Mouse (Mus musculus) forebrain, embryonic 13.5 days (tissue): ENCODE data around the gene Tmtc1. TPM values are rescaled to one million over a fixed set of nuclear protein-coding genes. Genes with fewer than 3 reads are reported as not detected.
A peak's percentile ranks its signal among the peaks of the same experiment; 100 is the strongest.

Experiments
- ATAC-seq: fragments of 200-750 bp; cut with Nextera tagmentation; 2 replicates; pipeline ENCODE4 v1.8.0; 2017
- H3K27ac ChIP-seq: fragments of 300-500 bp; sonication (generic); 2 replicates; pipeline ENCODE4 v1.5.1; 2015; ENCODE audit warnings: inconsistent platforms, mild to moderate bottlenecking, moderate library complexity
- H3K27me3 ChIP-seq: fragments of 300-500 bp; sonication (generic); 2 replicates; pipeline ENCODE4 v1.6.1; 2015; ENCODE audit warnings: mild to moderate bottlenecking, inconsistent platforms
- H3K36me3 ChIP-seq: fragments of 300-500 bp; sonication (generic); 2 replicates; pipeline ENCODE4 v1.6.1; 2015; ENCODE audit warnings: mild to moderate bottlenecking, inconsistent platforms; ENCODE audit not compliant: poor library complexity, severe bottlenecking
- H3K4me1 ChIP-seq: fragments of 300-500 bp; sonication (generic); 2 replicates; pipeline ENCODE4 v1.6.1; 2015; ENCODE audit warnings: inconsistent platforms
- H3K4me2 ChIP-seq: fragments of 300-500 bp; sonication (generic); 2 replicates; pipeline ENCODE4 v1.6.1; 2015; ENCODE audit warnings: inconsistent platforms, mild to moderate bottlenecking, moderate library complexity
- H3K4me3 ChIP-seq: fragments of 300-500 bp; sonication (generic); 2 replicates; pipeline ENCODE4 v1.5.1; 2015; ENCODE audit warnings: mild to moderate bottlenecking, inconsistent platforms
- H3K9ac ChIP-seq: fragments of 300-500 bp; sonication (generic); 2 replicates; pipeline ENCODE4 v1.6.1; 2015; ENCODE audit warnings: mild to moderate bottlenecking, inconsistent platforms
- H3K9me3 ChIP-seq: fragments of 300-500 bp; sonication (generic); replicated peaks from 2 replicates; pipeline ENCODE4 v1.6.1; 2016; ENCODE audit warnings: inconsistent platforms
- WGBS: fragments of 180-500 bp; shearing (Covaris S2); methylation state at CpG from one replicate; pipeline ENCODE4 v1.1.7; 2015; 5-methylcytosine and 5-hydroxymethylcytosine counted together
- polyA plus RNA-seq: library from polyadenylated mRNA; unstranded; fragments of >200 nt; fragmentation: Nextera tagmentation; extraction: Ambion mirVana; gene quantifications from 2 replicates; pipeline ENCODE4 v1.2.1, GENCODE M21; 2015

The Tmtc1 gene
- polyA plus RNA-seq, 1 experiment from 2014 or later = 1.1 TPM

DNA sequence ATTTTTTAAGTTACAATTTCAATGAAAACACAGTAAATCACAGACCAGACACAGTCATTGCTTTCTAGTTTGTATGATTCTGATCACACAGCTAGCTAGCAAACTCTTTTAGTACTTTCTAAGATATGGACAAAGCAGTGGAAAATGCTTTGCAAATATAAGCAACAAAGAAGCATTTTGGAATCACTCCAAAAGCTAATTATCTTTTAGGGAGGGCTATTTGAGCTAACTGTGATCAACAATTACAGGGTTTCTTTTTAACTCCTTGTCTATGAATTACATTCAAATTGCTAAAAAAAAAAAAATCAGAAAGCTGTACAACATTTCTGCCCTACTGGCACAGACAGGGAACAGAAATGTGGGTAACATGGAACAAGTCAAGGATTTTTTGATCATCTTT is 114.2 kb downstream of the Tmtc1 start:
- Histone ChIP-seq H3K4me3 (no peak overlapping the region), H3K27ac (no peak overlapping the region), H3K9ac (no peak overlapping the region), H3K27me3 (no peaks in the 10 kb centered on the region), H3K9me3 (no peaks in the 10 kb centered on the region), H3K4me1 (peaks cover 5% of the 10 kb centered on the region; the same call in 1 of the 2 replicates), H3K36me3 (no peaks in the 10 kb centered on the region), H3K4me2 (no peak overlapping the region)
- ATAC-seq = no peak

DNA sequence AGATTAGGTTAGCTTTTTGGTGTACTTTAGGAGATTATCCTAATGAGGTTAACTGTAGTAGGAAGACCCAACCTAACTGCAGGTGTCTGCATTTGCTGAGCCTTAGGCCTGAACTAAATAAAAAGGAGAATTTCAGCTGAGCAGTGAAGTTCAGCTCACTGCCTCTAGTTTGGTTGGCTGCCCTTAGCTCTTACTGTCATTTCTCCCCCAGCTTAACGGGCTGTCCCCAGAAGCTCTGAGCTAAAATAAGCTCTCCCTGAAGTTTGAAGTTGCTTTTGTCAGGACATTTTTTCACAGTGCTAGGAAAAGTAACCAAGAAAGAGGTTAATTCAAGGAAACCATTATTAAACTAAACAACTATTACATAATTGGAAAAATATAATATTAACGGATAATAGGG is 115.3 kb downstream of the Tmtc1 start:
- Histone ChIP-seq H3K9me3 (no peaks in the 10 kb centered on the region), H3K4me3 (no peak overlapping the region), H3K9ac (no peak overlapping the region), H3K4me1 (peaks cover 5% of the 10 kb centered on the region; the same call in 1 of the 2 replicates), H3K36me3 (no peaks in the 10 kb centered on the region), H3K4me2 (no peak overlapping the region), H3K27me3 (no peaks in the 10 kb centered on the region), H3K27ac (no peak overlapping the region)
- 72% methylated on average over 2 of the region's 2 CpGs for WGBS
- no peak for ATAC-seq

DNA sequence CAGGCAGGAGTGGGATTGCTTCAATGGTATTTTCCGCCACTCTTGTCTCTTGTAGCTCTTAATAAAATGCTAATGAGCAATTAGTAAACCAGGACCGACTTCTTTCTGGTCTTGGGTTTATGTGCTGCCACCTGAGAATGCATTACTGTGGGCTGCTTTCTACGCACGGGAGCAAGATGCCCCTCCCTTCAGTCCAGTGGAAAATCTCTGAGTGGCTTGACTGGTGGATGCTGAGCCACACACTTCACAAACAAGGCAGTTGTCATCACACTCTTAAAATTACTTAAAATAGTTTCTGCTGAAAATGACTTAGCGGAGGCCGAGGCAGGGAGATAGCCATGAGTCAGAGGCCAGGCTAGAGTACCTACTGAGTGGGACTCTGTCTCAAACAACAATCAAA is 116.1 kb downstream of the Tmtc1 start:
- H3K9me3 ChIP-seq = no peaks in the 10 kb centered on the region
- H3K27me3 ChIP-seq = no peaks in the 10 kb centered on the region
- no peak overlapping the region for H3K9ac ChIP-seq
- H3K4me3 ChIP-seq = no peak overlapping the region
- H3K27ac ChIP-seq = no peak overlapping the region
- no peaks in the 10 kb centered on the region for H3K36me3 ChIP-seq
- peaks cover 5% of the 10 kb centered on the region; the same call in 1 of the 2 replicates for H3K4me1 ChIP-seq
- no peak overlapping the region for H3K4me2 ChIP-seq
- ATAC-seq = no peak
- WGBS = 53% methylated on average over 6 of the region's 6 CpGs

DNA sequence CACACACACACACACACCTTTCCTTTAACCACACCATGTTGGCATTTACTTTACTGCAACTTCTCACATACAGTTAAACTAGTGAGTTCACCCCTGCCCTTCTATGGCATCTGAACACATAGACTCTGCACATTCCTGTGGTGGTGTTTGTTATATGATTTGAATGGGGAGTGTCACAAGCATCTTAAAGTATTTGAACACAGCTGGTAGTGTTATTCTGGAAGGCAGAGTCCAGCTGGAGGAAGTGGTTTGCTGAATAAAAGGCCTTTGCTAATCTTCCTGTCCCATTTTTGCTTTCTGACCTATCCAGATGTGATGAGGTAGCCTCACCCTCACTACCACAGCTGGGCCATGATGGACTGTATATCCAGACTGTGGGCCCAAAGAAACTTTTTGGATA is 125.5 kb downstream of the Tmtc1 start:
- ATAC-seq = no peak
- no peak overlapping the region for H3K4me2 ChIP-seq
- H3K4me1 ChIP-seq = no peaks in the 10 kb centered on the region
- no peak overlapping the region for H3K27ac ChIP-seq
- no peak overlapping the region for H3K4me3 ChIP-seq
- H3K27me3 ChIP-seq = no peaks in the 10 kb centered on the region
- H3K9me3 ChIP-seq = no peaks in the 10 kb centered on the region
- no peak overlapping the region for H3K9ac ChIP-seq
- no peaks in the 10 kb centered on the region for H3K36me3 ChIP-seq

DNA sequence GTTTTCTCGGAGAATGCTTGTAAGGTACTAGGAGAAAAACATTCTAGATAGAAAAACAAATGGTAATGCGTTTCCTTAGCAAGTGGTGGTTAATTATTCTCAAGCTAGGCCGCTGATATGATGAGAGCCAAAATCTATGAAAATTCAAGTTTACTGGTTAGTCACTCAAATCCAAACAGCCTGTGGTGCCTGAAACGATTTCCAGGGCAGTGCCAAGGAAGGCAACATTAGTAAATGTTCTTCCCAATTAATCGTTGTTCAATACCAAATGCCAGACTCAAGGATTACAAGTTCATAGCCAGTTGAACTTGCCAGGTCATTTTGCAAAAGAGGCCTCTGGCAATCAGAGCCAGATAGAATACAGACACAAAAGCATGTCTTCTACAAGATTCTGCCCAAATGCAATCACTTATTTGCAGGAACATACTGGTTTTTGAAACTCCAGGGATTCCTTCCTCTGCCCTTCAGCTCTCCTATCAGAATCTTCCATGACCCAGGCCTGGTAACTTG is 128.6 kb downstream of the Tmtc1 start:
- no peak overlapping the region for H3K4me2 ChIP-seq
- 74% methylated on average over 5 of the region's 5 CpGs for WGBS
- ATAC-seq = no peak

DNA sequence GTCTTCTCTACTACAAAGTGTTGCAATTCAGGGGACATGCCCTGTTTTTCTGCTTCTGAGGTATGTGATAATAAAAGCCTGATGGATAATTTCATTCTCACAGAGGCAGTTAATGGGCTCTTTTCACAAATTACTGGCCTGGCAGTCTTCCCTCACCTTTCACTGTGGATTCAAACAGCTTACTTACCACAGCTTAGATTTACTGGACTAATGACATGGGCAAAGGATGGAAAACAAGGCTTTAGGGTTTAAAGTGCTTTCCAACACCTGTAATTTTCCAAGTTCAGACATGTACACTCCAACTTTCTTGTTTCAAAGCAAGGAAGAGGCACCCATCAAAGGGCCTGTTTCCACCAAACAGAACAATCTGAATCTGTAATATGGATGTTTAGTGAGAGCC is 129.1 kb downstream of the Tmtc1 start:
- peaks cover 8% of the 10 kb centered on the region for H3K4me1 ChIP-seq
- no peaks in the 10 kb centered on the region for H3K36me3 ChIP-seq
- ATAC-seq = no peak
- H3K4me3 ChIP-seq = no peak overlapping the region
- H3K4me2 ChIP-seq = no peak overlapping the region
- H3K27me3 ChIP-seq = no peaks in the 10 kb centered on the region
- no peaks in the 10 kb centered on the region for H3K9me3 ChIP-seq
- H3K27ac ChIP-seq = no peak overlapping the region
- no peak overlapping the region for H3K9ac ChIP-seq

More for the DNA sequence above, 128.6 kb downstream of the Tmtc1 start:
- Histone ChIP-seq H3K4me3 (no peak overlapping the region), H3K9me3 (no peaks in the 10 kb centered on the region), H3K27me3 (no peaks in the 10 kb centered on the region), H3K27ac (no peak overlapping the region), H3K9ac (no peak overlapping the region), H3K36me3 (no peaks in the 10 kb centered on the region), H3K4me1 (peaks cover 5% of the 10 kb centered on the region)

DNA sequence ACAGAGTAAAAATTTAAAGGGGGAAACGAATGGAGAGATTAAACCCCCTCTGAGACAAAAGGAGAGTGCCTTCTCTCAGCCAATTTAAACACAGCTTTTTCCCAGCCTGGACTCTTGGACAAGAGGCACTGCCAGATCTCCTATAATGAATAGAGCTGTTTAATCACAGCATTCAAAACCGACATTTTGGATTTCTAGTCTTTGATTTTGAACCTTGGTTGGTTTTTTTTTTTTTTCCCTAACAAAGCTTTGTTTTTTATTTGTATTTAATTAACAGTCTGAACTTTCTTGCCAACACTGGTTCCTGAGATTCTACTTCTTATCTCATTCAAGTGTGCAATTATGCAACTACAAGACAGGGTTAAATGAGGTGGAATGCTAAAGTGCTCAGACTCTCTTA is 133.2 kb downstream of the Tmtc1 start:
- 3% methylated on average over 2 of the region's 2 CpGs for WGBS
- H3K4me3 ChIP-seq = no peak overlapping the region
- ATAC-seq = 0 out of 2 replicates have a peak, but pooled peaks have one; percentile 24
- H3K27me3 ChIP-seq = no peaks in the 10 kb centered on the region
- H3K9me3 ChIP-seq = no peaks in the 10 kb centered on the region
- peaks cover 8% of the 10 kb centered on the region for H3K4me1 ChIP-seq
- H3K4me2 ChIP-seq = no peak overlapping the region
- no peaks in the 10 kb centered on the region for H3K36me3 ChIP-seq
- H3K27ac ChIP-seq = no peak overlapping the region
- H3K9ac ChIP-seq = no peak overlapping the region

DNA sequence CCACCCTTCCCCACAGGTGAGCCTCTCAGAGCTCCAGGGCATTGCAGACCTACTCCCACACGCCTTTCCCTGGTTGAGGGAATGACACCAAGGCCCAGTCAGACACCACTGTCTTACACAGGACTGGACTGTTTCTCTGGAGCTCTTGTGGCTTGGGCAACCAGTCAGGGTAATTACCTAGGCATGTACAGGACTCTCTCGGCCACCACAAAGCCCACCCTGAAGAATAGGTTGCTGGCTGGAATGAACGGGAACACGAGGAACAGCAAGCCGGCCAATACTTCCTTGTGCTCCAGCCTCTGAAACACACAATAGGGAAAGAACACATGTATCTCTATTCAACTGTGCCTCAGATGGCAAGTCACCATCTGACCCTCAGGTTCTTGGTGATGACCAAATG is 138.4 kb downstream of the Tmtc1 start:
- Histone ChIP-seq H3K4me2 (no peak overlapping the region), H3K4me3 (no peak overlapping the region), H3K9ac (no peak overlapping the region), H3K4me1 (peaks cover 5% of the 10 kb centered on the region), H3K9me3 (no peaks in the 10 kb centered on the region), H3K27ac (no peak overlapping the region), H3K36me3 (no peaks in the 10 kb centered on the region), H3K27me3 (no peaks in the 10 kb centered on the region)
- ATAC-seq = no peak
- 86% methylated on average over 5 of the region's 5 CpGs for WGBS

DNA sequence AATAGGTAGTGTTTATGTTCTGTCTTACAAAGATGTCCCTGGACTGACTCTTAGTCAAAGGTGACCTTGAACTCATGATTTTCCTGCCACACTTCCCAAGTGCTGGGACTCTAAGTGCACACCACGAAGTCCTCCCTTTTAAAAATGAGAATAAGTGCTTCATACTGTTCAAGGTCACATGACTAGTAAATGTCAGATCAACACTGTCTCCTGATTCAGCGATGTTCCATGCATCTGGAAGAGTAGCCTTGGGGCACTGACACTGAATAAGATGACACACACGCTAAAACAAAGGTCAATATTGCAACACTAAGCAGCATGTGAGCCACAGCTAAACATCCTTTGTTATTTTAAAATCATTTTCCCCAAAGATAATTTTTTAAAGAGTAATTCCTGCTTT is 139.0 kb downstream of the Tmtc1 start:
- no peak overlapping the region for H3K4me2 ChIP-seq
- H3K4me3 ChIP-seq = no peak overlapping the region
- no peaks in the 10 kb centered on the region for H3K36me3 ChIP-seq
- H3K27me3 ChIP-seq = no peaks in the 10 kb centered on the region
- H3K4me1 ChIP-seq = no peaks in the 10 kb centered on the region
- WGBS = 88% methylated on average over 3 of the region's 3 CpGs
- no peak overlapping the region for H3K9ac ChIP-seq
- no peak overlapping the region for H3K27ac ChIP-seq
- no peak for ATAC-seq
- H3K9me3 ChIP-seq = no peaks in the 10 kb centered on the region

DNA sequence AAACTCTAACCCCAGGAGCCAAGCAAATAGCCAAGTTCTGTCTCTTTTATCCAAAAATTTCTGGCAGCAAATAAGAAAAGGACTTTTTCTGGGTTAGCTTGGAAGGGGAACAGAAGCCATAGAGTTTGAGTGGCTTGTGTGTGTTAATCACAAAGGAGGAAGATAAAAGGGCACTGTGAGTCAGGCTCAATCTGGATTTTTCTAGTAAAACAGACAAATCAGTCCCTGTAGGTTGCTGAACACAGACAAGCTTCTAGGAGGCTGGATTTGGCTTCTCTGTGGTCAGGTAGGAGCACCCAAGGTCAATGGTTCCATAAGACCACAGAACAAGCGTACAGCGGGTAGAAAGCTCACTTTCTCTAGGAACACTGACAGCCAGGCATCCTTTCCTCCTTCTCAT is 141.9 kb downstream of the Tmtc1 start:
- no peaks in the 10 kb centered on the region for H3K4me1 ChIP-seq
- no peaks in the 10 kb centered on the region for H3K36me3 ChIP-seq
- no peak overlapping the region for H3K4me3 ChIP-seq
- WGBS = 76% methylated on average over 2 of the region's 2 CpGs
- no peaks in the 10 kb centered on the region for H3K27me3 ChIP-seq
- no peak overlapping the region for H3K9ac ChIP-seq
- no peaks in the 10 kb centered on the region for H3K9me3 ChIP-seq
- no peak for ATAC-seq
- no peak overlapping the region for H3K27ac ChIP-seq
- H3K4me2 ChIP-seq = no peak overlapping the region

DNA sequence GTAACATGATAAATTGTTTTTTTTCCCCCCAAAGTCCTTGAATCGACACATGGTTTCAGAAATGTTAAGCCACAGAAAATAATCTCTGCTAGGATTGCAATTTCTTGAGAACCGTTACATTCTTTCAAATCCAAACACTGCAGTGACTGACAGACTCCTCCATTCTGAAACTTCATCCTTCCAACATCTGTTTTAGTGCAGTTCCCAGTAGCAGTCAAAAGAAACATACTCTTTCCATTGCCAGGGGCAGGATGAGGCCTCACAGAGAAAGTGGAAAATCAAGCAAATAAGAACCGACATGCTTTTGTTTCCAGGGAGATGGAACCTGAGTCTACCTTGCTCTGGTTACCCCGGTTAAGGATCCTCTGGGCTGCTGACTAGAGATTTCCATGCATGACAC is 147.1 kb downstream of the Tmtc1 start:
- ATAC-seq = no peak
- 80% methylated on average over 4 of the region's 4 CpGs for WGBS

DNA sequence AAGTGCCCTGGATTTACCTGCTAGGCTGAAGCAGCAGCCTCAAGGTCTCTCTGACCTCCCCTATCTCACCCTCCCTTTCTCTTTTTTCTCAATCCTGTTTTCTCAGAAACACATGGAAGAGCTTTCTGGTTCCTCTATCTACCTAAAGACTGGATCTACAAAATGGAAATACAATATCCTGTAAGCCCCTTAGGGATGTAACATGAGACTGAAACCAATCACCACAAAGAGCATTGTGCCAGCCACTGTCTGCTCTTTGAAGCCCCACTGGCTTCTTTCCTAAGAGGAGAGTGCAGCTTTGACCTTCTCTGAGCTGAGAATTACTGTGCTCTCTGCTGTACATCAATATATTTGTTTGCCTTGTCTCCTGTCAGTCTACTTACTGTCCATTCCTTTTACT is 147.8 kb downstream of the Tmtc1 start:
- H3K9ac ChIP-seq = no peak overlapping the region
- no peak overlapping the region for H3K27ac ChIP-seq
- no peak overlapping the region for H3K4me2 ChIP-seq
- ATAC-seq = no peak
- H3K9me3 ChIP-seq = no peaks in the 10 kb centered on the region
- H3K36me3 ChIP-seq = no peaks in the 10 kb centered on the region
- no peak overlapping the region for H3K4me3 ChIP-seq
- no peaks in the 10 kb centered on the region for H3K27me3 ChIP-seq
- H3K4me1 ChIP-seq = no peaks in the 10 kb centered on the region

More for the DNA sequence above, 147.1 kb downstream of the Tmtc1 start:
- Histone ChIP-seq H3K4me3 (no peak overlapping the region), H3K27me3 (no peaks in the 10 kb centered on the region), H3K4me2 (no peak overlapping the region), H3K9me3 (no peaks in the 10 kb centered on the region), H3K36me3 (no peaks in the 10 kb centered on the region), H3K4me1 (no peaks in the 10 kb centered on the region), H3K9ac (no peak overlapping the region), H3K27ac (no peak overlapping the region)

DNA sequence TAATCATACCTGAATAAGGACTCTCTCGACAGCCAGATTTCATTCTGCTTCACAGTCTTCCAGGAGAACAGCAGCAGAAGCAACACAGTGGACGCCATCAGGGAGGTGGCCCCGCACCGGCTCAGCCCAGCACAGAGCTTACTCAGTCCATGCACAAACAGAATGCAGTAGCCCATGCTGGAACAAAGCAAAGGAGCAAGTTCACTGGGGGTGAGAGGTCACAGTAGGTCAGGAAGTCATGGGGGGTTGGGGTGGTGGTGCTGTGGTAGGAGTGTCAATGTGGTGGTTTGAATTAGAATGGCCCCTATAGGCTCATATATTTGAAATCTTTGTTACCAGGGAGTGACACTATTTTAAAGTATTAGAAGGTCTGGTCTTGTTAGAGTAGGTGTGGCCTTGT is 149.7 kb downstream of the Tmtc1 start:
- Histone ChIP-seq H3K36me3 (no peaks in the 10 kb centered on the region), H3K4me1 (no peaks in the 10 kb centered on the region), H3K4me2 (no peak overlapping the region), H3K27ac (no peak overlapping the region), H3K4me3 (no peak overlapping the region), H3K27me3 (no peaks in the 10 kb centered on the region), H3K9ac (no peak overlapping the region), H3K9me3 (no peaks in the 10 kb centered on the region)
- ATAC-seq = no peak
- 38% methylated on average over 4 of the region's 4 CpGs for WGBS
